Mouse (Mus musculus) bone marrow, adult 2 months (tissue): ENCODE measurements at regions not wholly inside any gene's neighbourhood (a gene's known extent, or its start where the extent isn't known, plus 50 kb on each side); places are given as distances from the start of the nearest gene placed in this dataset.

ENCODE experiments used
- CTCF ChIP-seq: fragments of 200-500 bp; IDR thresholded peaks from 2 replicates; pipeline ENCODE4 v1.5.1; 2011; ENCODE audit warnings: low read length, control low read depth; ENCODE audit not compliant: control insufficient read depth, insufficient read depth
- POLR2A ChIP-seq: fragments of 200-500 bp; IDR thresholded peaks from 2 replicates; pipeline ENCODE4 v1.6.1; 2011; ENCODE audit warnings: low read depth, mild to moderate bottlenecking, control low read depth, low read length, borderline replicate concordance; ENCODE audit not compliant: control insufficient read depth

DNA sequence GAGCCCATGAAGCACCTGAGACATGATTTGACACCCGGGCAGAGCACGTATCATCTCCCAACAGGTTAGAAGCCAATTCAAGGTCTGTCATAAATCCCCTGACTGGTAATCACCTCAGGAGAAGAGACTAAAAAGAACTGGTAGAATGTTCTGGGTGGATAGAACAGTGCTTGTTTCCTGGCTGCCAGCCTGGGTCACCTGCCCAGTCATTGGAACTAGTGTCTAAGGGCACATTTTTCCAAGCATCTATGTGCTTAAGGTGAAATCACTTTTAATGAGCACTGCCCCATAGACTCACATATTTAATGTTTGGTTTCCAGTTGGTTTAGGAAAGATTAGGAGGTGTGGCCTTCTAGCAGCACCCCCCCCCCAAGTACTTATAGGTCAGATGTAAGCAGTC lies 162.0 kb upstream of the Jun start:
- TF ChIP-seq POLR2A, result no peak
- no peak for TF ChIP-seq CTCF
